Mouse (Mus musculus) kidney, postnatal 0 days (tissue): ENCODE measurements around the gene Kctd6. TPM values are rescaled to one million over a fixed set of nuclear protein-coding genes. Genes with fewer than 3 reads are reported as not detected.
"Not testable (repeated sequence)": the region's sequence is repeated elsewhere in the genome, so short reads cannot be mapped to it uniquely, and the experiment has no call there.

Experiments
- ATAC-seq: fragments of 200-750 bp; cut with Nextera tagmentation; replicated peaks from 2 replicates; pipeline ENCODE4 v1.8.0; 2017; ENCODE audit warnings: low read depth, moderate number of reproducible peaks, moderate TSS enrichment, moderate library complexity; ENCODE audit not compliant: low FRiP score
- DNase-seq: peaks from one replicate; pipeline ENCODE4 v3.0.0-alpha.2; 2016; ENCODE audit warnings: low spot score
- H3K27ac ChIP-seq: fragments of 300-500 bp; sonication (generic); 2 replicates; pipeline ENCODE4 v1.5.1; 2014; ENCODE audit warnings: mild to moderate bottlenecking
- H3K27me3 ChIP-seq: fragments of 300-500 bp; sonication (generic); 2 replicates; pipeline ENCODE4 v1.6.1; 2014; ENCODE audit warnings: low read length, mixed read lengths; ENCODE audit not compliant: insufficient read depth
- H3K36me3 ChIP-seq: fragments of 300-500 bp; sonication (generic); 2 replicates; pipeline ENCODE4 v1.6.1; 2014; ENCODE audit warnings: low read length, mixed read lengths; ENCODE audit not compliant: insufficient read depth
- H3K4me1 ChIP-seq: fragments of 300-500 bp; sonication (generic); replicated peaks from 2 replicates; pipeline ENCODE4 v1.6.1; 2014; ENCODE audit warnings: antibody characterized with exemption, low read length, mixed read lengths; ENCODE audit not compliant: insufficient read depth
- H3K4me2 ChIP-seq: fragments of 300-500 bp; sonication (generic); 2 replicates; pipeline ENCODE4 v1.6.1; 2014; ENCODE audit warnings: mild to moderate bottlenecking, low read length, moderate library complexity, mixed read lengths
- H3K4me3 ChIP-seq: fragments of 300-500 bp; sonication (generic); replicated peaks from 2 replicates; pipeline ENCODE4 v1.5.1; 2014; ENCODE audit warnings: low read depth, low read length
- H3K9ac ChIP-seq: fragments of 300-500 bp; sonication (generic); 2 replicates; pipeline ENCODE4 v1.6.1; 2014; ENCODE audit warnings: low read depth, low read length
- H3K9me3 ChIP-seq: fragments of 300-500 bp; sonication (generic); replicated peaks from 2 replicates; pipeline ENCODE4 v1.6.1; 2016; ENCODE audit warnings: low read length, inconsistent platforms, mixed read lengths
- CTCF ChIP-seq: IDR thresholded peaks from 2 replicates; pipeline ENCODE4 v1.5.1; 2016; ENCODE audit warnings: antibody characterized with exemption, low read depth, mild to moderate bottlenecking, moderate library complexity
- WGBS: fragments of 180-500 bp; shearing (Covaris S2); extraction: QIAGEN DNeasy Blood & Tissue Kit; methylation state at CpG from one replicate; pipeline ENCODE4 v1.1.7; 2014; 5-methylcytosine and 5-hydroxymethylcytosine counted together
- polyA plus RNA-seq: library from polyadenylated mRNA; unstranded; fragments of >200 nt; fragmentation: Nextera tagmentation; extraction: Ambion mirVana; gene quantifications from 2 replicates; pipeline ENCODE4 v1.2.1, GENCODE M21; 2015

Gene Kctd6
- 30.2 and 34.1 TPM in 2 replicates for polyA plus RNA-seq

DNA sequence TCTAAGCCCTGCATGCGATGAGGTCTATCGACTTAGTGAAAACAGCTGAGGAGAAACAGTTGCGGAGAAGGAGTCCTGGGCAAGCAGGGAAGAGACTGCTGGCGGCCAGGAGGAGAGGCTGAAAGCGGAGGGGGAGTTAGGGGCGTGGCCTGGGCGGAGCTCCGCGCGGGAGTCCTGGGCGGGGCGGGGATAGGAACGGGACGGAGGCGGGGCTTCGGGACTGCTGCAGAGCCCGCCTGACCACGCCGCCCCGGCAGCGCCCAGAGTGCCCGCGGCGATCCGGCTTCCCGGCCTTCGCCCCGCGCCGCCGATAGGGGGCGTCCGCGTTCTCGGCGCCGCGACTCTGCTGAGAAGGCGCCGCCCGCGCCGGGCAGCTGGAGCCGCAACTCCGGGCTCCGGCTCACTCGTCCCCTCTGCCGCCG is at the start of gene Kctd6:
Gene Kctd6, plus strand, starts transcription at position 338 of the 422 bp plus-strand sequence.
- Histone ChIP-seq H3K4me3 (peak within 1 kb of the TSS; percentile 80), H3K27me3 (no peaks in the 10 kb centered on the region), H3K9me3 (no peaks in the 10 kb centered on the region), H3K4me1 (peaks cover 9% of the 10 kb centered on the region; the same call in 1 of the 2 replicates), H3K9ac (peak within 1 kb of the TSS; percentile 91), H3K36me3 (no peaks in the 10 kb centered on the region), H3K27ac (peak within 1 kb of the TSS; percentile 97), H3K4me2 (peak within 1 kb of the TSS; percentile 90)
- DNase-seq (peak; percentile 99), ATAC-seq (peak; percentile 96)
- TF ChIP-seq CTCF = peak; percentile 71
- WGBS = under 1% methylated on average over 46 of the region's 49 CpGs

- Histone ChIP-seq H3K27me3 (no peaks in the 10 kb centered on the region), H3K36me3 (peaks cover 59% of the 10 kb centered on the region), H3K9ac (no peak overlapping the region), H3K4me3 (no peak overlapping the region), H3K27ac (no peak overlapping the region), H3K4me1 (no peaks in the 10 kb centered on the region), H3K4me2 (no peak overlapping the region), H3K9me3 (no peaks in the 10 kb centered on the region)
- ATAC-seq (0 out of 2 replicates have a peak, but pooled peaks have one; percentile 43), DNase-seq (no peak)
- no peak for TF ChIP-seq CTCF
- WGBS = 52% methylated on average over 7 of the region's 7 CpGs
These were observed 49.5 kb upstream of the Kctd6 start for GRCm38 (mm10) chr14:8164463-8164862.

DNA sequence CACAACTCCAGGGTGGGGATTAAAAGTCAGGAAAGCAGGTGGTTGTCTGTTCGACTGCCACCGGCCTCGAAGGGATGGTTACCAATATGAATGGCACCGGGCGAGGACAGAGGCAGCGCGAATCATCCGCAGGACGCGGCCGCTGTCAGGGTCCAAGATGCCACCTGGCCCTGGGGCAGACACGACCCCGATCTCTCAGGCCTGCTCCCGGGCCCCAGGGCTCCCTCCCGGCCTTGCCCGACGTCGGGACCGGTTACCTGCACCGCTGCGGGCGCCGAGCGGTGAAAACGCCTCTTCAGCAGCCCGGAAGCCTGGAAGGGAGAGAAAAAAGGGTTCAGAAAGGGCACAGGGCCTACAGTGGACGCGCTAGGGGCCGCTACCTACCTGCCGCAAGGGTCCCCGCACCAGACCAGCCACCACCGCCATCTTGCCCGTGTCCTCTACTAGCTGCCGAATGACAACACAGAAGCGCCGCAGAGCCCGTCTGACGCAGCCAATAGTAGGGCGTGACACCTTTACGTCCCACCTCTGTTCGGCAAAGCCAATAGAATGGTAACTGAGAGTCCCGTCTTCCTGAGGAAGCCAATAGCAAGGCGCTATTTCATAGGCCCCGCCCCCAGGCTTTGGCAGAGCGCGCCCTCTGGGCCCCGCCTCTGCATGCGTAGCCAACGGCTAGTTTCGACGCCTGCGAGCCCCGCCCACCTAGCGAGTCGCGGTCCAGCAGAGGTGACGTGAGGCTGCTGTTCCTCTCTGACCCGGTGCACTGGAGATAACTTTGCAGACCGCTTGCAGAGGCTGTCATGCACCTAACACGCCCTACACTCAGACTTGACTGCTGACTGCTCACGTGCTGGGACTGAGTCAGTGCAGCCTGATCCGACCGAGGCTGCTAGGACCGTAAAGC is 41.2 kb upstream of the Kctd6 start, which contains the start of gene Pdhb:
Gene Pdhb, minus strand, starts transcription at position 519 of the 904 bp plus-strand sequence.
- Histone ChIP-seq H3K9ac (peak within 1 kb of the TSS; percentile 83), H3K4me1 (0 out of 2 replicates have a peak, but pooled peaks cover 6% of the 10 kb centered on the region), H3K4me3 (peak within 1 kb of the TSS; percentile 82), H3K27ac (peak within 1 kb of the TSS; percentile 91), H3K4me2 (peak within 1 kb of the TSS; percentile 83), H3K36me3 (peaks cover 20% of the 10 kb centered on the region), H3K9me3 (no peaks in the 10 kb centered on the region), H3K27me3 (no peaks in the 10 kb centered on the region)
- DNase-seq (peak; percentile 100), ATAC-seq (peak; percentile 99)
- WGBS = under 1% methylated on average over 64 of the region's 64 CpGs
- TF ChIP-seq CTCF = peak; percentile 46

- not testable (repeated sequence) for H3K27me3 ChIP-seq, H3K9me3 ChIP-seq, ATAC-seq, H3K4me1 ChIP-seq
- Histone ChIP-seq H3K9ac (peak overlapping the region; percentile 48), H3K4me3 (peak overlapping the region; percentile 46), H3K27ac (peak overlapping the region; percentile 81), H3K4me2 (peak overlapping the region; percentile 83), H3K36me3 (peaks cover 13% of the 10 kb centered on the region)
- TF ChIP-seq CTCF = peak; percentile 50; the same call in 1 of the 2 replicates
- peak; percentile 43 for DNase-seq
- WGBS = 20% methylated on average over 5 of the region's 7 CpGs
These were observed 40.2 kb upstream of the Kctd6 start for GRCm38 (mm10) chr14:8173542-8174250.

DNA sequence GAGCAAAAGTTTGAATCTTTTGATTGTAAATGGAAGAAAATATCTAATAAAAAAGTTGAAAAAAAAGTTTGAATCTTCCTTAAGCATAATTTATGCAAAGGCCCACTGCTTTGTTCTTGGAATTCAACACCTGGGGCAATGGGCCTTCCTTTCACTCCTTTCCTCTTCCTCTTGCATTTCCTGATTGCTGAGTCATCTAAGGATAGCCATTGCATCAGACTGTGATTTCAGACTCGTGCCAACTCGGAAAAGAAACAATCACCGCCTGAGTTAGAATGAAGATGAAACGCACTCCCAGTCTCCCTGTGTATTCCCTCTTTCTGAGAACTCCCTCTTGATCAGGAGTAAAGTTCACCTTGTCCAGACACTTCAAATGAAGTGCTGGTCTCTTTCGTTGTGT is 39.3 kb upstream of the Kctd6 start:
- no peak overlapping the region for H3K9ac ChIP-seq
- 0 out of 2 replicates have a peak, but pooled peaks cover 6% of the 10 kb centered on the region for H3K4me1 ChIP-seq
- WGBS = 76% methylated on average over 5 of the region's 5 CpGs
- H3K27ac ChIP-seq = no peak overlapping the region
- no peak overlapping the region for H3K4me2 ChIP-seq
- H3K27me3 ChIP-seq = no peaks in the 10 kb centered on the region
- no peak for TF ChIP-seq CTCF
- no peak for DNase-seq
- ATAC-seq = no peak
- H3K36me3 ChIP-seq = 0 out of 2 replicates have a peak, but pooled peaks cover 4% of the 10 kb centered on the region
- H3K4me3 ChIP-seq = no peak overlapping the region
- no peaks in the 10 kb centered on the region for H3K9me3 ChIP-seq

DNA sequence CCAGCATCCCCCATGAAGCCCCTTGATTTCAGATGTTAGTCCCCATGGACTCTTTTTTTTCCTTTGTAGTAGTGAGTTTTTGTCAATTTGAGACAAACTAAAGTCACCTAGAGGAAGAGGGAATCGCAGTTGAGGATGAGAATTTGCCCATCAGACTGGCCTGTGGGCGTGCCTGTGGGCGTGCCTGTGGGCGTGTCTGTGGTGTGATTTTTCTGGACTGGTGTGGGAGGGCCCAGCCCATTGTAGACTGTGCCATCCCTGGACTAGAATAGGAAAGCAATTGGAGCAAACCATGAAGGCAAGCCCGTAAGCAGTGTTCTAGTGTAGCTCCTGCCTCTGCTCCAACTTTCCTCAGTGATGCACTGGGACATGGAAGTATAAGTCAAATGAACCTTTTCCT is 37.7 kb upstream of the Kctd6 start:
- H3K36me3 ChIP-seq = no peaks in the 10 kb centered on the region
- TF ChIP-seq CTCF = no peak
- H3K9me3 ChIP-seq = no peaks in the 10 kb centered on the region
- no peak overlapping the region for H3K4me3 ChIP-seq
- DNase-seq (peak; percentile 21), ATAC-seq (no peak)
- H3K27ac ChIP-seq = no peak overlapping the region
- H3K27me3 ChIP-seq = no peaks in the 10 kb centered on the region
- WGBS = 44% methylated on average over 5 of the region's 5 CpGs
- no peak overlapping the region for H3K4me2 ChIP-seq
- H3K9ac ChIP-seq = no peak overlapping the region
- 0 out of 2 replicates have a peak, but pooled peaks cover 6% of the 10 kb centered on the region for H3K4me1 ChIP-seq
